Mouse (Mus musculus) ovary, postnatal 14 days (tissue): Measurements from ENCODE around the gene Prkcg.
A peak's percentile ranks its signal among the peaks of the same experiment; 100 is the strongest.
"Not testable (repeated sequence)": the region's sequence is repeated elsewhere in the genome, so short reads cannot be mapped to it uniquely, and the experiment has no call there.

Source experiments
- DNase-seq: peaks from one replicate; pipeline ENCODE4 v3.0.0; 2022; ENCODE audit warnings: low spot score

Gene Prkcg

DNA sequence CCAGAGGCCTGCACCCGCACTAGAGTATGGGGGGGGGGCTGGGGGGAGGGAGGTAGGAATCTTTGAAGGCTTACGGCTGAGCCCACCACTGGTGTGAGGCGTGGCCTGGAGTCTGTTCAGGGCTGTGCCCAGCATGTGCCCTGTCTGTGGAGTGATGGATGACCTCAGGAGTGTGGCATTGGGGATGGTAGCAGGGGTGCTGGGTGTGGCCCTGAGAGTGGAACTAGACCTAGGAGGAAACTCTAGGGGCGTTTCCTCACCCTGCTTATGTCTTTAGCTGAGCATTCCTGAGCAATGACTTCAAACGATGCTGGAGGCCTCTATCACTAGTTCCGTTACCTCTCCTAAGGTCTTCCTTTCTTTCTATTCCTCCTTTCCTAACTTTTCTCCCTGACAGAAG, 2.2 kb downstream of the Prkcg start:
- DNase-seq = no peak

- no peak for DNase-seq
Measured at GRCm38 (mm10) chr7:3291764-3292163, 2.8 kb downstream of the Prkcg start.

DNA sequence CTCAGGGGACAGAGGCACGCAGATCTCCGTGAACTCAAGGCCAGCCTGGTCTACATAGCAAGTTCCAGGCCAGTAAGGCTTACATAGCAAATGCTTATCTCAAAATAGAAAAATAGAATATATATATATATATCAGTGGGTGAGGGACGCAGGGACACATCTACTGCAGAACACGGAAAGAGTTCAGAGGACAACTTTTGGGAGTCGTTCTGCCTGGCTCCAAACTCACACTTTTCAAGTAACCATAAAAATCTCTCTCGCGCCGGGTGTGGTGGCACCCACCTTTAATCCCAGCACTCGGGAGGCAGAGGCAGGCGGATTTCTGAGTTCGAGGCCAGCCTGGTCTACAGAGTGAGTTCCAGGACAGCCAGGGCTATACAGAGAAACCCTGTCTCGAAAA, 3.3 kb downstream of the Prkcg start:
- DNase-seq = not testable (repeated sequence)

DNA sequence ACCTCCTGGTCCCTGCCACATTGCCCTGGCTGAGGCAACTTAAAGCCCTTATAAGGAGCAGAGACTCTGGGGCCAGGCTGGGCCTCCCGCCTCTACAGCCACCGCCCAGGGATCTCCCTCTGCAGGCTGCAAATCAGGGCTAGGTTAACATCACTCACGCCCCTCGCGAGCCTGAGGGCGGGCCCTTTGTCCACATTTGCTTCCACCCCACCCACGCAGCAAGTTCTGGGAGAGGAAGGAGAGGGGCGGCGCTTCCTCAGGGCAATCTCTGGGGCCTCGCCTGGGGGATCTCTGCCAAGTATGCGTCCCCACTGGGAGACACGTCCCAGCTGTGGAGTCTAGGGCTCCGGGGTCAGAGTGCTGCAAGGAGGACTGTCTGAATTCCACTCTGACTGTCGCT, 3.8 kb downstream of the Prkcg start:
- DNase-seq = peak; percentile 86

DNA sequence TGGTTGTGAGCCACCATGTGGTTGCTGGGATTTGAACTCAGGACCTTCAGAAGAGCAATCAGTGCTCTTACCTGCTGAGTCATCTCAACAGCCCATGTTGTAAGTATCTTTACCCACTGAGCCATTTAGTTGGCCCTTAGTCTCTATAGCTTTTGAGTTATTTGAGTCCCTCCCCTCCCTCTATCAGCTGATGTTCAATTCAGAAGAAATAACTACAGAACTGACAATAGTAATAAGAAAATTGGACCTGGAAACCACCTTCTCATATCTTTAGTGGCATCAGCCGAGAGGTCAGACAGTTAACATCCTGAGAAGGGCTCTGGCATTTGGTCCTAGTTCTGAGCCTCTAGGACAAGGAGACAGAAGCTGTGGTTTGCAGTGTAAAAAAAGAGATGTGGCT, 5.8 kb downstream of the Prkcg start:
- no peak for DNase-seq

DNA sequence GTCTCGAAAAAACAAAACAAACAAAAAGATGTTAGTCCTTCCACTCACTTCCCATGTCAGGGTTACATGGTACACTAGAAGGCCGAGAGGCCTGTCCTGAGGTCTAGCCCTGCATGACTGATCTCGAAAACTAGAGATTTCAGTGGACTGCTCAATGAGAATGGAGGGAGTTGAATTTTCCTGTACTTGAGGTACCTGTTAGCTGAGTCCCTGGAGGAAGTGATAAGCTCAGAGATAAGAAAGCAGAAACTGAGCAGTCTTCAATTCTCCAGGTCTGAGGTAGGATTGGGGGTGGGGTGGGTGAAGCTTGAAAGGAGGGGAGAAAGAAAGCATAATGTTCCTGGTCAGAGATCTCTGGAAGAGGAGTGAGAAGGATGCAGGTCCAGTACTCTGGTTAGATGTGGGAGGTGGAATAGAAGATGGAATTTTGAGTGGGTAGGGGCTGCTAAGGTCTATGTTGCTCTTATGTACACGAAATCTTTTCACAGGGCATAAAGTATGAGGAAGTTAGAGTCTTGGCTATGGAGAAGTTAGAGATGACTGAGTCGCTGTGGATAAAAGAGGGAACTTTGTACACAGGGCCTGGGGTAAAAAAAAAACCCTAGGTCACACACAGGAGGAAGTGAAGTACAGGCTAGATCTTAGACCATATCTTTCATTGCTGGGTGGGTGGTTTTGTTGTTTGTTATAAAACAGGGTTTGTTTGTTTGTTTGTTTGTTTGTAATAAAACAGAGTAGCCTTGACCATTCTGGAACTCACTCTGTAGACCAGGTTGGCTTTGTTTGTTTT, 6.5 kb downstream of the Prkcg start:
- no peak for DNase-seq

- DNase-seq = no peak
Measured at GRCm38 (mm10) chr7:3296711-3297110, 7.7 kb downstream of the Prkcg start.

- no peak for DNase-seq
Measured at GRCm38 (mm10) chr7:3299941-3300617, 11.1 kb downstream of the Prkcg start.

DNA sequence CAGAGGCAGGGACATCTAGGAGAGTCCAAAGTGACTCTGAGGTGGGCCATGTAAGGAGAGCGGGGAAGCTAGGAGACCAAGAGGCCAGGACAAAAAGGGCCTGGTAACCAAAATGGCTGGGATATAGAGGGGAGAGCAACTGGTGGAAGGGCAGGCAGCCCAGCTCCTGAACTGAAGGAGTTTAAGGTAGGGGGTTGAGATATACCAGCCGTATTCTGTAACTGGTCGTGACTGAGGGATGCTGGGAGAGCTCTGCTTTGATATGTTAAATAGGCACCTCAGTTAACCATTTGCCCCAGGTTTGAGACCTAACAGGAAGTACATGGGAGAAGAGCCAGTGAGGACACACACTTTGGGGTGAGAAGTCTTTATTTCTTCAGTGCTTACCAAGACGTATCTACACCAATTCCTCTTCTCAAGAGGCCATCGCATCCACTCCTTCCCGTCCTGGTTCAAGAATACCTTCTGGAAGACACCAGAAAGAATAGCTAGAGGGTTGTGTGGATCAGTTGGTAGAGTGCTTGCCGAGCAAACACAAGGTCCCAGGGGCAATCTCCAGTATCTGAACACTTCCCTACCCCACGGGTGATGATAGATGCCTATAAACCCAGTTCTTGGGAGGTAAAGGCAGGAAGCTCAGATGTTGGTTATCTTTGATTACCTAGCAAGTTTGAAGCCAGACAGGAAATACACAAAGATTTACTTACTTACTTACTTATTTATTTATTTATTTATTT, 12.1 kb downstream of the Prkcg start:
- DNase-seq = no peak

- no peak for DNase-seq
Measured at GRCm38 (mm10) chr7:3301628-3302555, 12.9 kb downstream of the Prkcg start.

DNA sequence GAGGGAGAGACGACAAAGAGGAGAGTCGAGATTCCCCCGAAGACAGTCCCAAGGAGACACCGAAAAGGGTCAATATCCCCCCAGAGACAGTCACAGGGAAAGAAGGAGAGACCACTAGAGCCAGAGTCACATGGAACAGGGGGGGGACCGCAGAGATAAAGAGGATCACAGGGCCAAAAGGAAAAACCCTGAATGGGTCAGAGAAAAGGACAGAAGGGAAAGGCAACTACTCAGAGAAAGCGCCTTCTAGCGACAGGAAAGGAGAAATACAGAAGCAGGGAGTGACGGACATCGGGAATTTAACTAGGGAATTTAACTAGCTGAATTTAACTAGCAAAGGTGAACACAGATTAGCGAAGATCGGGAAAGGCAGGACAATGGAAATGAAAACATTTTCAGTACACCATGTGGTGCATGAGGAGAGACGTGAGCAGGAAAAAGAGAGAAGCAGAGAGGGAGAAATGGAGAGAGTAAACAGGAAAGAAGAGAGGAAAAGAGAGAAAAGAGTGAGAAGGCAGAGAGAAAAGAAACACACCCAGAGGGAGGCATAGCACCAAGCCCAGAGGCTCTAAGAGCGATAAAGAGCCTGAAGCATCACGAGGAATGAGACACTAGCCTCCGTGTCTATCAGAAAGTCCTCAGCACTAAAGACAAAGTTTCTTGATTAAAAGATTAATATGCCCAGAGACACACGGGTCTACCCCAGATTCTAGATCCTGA, 13.7 kb downstream of the Prkcg start:
- no peak for DNase-seq

- no peak for DNase-seq
Measured at GRCm38 (mm10) chr7:3303276-3303781, 14.3 kb downstream of the Prkcg start.

DNA sequence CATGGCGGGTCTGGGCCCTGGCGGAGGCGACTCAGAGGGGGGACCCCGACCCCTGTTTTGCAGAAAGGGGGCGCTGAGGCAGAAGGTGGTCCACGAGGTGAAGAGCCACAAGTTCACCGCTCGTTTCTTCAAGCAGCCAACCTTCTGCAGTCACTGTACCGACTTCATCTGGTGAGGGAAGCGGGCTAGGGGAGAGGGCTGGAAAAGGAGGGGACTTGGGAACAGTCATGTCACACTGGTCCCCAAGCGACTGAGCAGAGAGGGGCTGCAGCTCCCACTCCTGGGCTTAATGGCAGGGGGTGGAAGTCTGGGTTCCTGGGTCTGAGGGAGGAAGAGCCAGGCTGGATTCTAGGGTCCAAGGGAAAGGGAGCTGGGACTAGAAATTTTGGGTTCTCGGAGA, 14.8 kb downstream of the Prkcg start:
- DNase-seq = no peak

DNA sequence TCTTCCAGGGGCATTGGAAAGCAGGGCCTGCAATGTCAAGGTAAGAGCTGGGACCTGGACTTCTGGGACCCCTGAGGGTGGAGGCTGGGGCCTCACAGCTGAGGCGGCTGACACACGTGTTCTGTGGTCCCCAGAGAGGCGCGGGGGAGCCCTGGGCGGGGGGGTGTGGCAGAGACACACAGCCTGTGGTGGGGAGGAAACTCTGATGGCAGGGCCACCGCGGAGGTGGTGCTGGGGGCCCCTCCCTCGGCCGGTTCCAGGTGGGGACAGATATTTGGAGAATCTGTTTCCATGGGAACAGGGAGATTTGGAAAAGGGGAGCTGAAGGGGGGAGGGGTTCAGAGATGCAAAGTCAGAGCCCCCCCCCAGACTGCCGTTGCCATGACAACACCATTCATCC, 15.3 kb downstream of the Prkcg start:
- no peak for DNase-seq

GRCm38 (mm10) chr7:3306400-3306799, 17.4 kb downstream of the Prkcg start:
- no peak for DNase-seq

- no peak for DNase-seq
Measured at GRCm38 (mm10) chr7:3308646-3309045, 19.7 kb downstream of the Prkcg start.

GRCm38 (mm10) chr7:3310233-3310632, 21.3 kb downstream of the Prkcg start:
- DNase-seq = no peak

DNA sequence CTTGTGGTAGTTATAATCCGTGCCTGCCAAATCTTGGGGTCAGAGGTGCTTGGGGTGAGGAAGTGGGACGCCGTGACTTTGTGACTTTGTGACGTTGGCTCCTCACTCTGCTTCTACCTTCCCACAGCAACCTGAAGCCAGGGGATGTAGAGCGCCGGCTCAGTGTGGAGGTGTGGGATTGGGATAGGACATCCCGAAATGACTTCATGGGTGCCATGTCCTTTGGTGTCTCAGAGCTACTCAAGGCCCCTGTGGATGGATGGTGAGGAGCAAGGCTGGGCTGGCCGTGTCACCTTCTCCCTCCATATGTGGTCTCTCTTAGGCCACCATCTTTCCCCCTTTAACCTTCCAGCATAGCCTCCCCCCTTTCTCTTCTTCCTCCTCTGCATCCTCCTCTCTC, 24.6 kb downstream of the Prkcg start:
- DNase-seq = no peak

- no peak for DNase-seq
Measured at GRCm38 (mm10) chr7:3314121-3314520, 25.1 kb downstream of the Prkcg start.

GRCm38 (mm10) chr7:3317704-3318103, 28.7 kb downstream of the Prkcg start:
- DNase-seq = no peak

GRCm38 (mm10) chr7:3320856-3321255, 31.9 kb downstream of the Prkcg start:
- DNase-seq = no peak
